ENCODE assay signal across 27 mouse cellular contexts in genomic region chr11:43865298-43866165, GRCm38 (mm10). TPM values are rescaled to one million over a fixed set of nuclear protein-coding genes. Genes with fewer than 3 reads are reported as not detected.
A peak's percentile ranks its signal among the peaks of the same experiment; 100 is the strongest.
DNase-seq lines count a peak whose midpoint lies in the region; ATAC-seq lines count a peak whose summit lies in the region.
"Had no signal": no experiment of that assay in that cellular context is flagged by ENCODE, and none has a peak within 500 bp of the region (broad histone marks: within the 10 kb centered on the region; RNA-seq: fewer than 3 reads in every experiment).

No protein-coding gene starts in this region.

- ATAC-seq in forebrain, embryonic 13.5 days, result no peak
- peak; percentile 75 for ATAC-seq in heart, embryonic 14.5 days (ENCODE audit: insufficient number of reproducible peaks, insufficient read depth, low FRiP score, low read depth)
- ATAC-seq in megakaryocyte progenitor cell, adult 5-6 weeks (replicated peaks; ENCODE audit: poor library complexity), result no peak
- ATAC-seq: forebrain, postnatal 0 days; hindbrain, embryonic 16.5 days; intestine, postnatal 0 days; liver, embryonic 12.5 days had no signal

- H3K27me3 ChIP-seq in forebrain, embryonic 10.5 days (ENCODE audit: poor library complexity, severe bottlenecking), result no peaks in the 10 kb centered on the region
- H3K27me3 ChIP-seq in forebrain, embryonic 13.5 days, result no peaks in the 10 kb centered on the region
- H3K27me3 ChIP-seq in heart, embryonic 14.5 days (ENCODE audit: control insufficient read depth, insufficient read depth, low read length), result no peaks in the 10 kb centered on the region
- H3K27me3 ChIP-seq: limb, embryonic 13.5 days; liver, embryonic 12.5 days; neural tube, embryonic 12.5 days had no signal

- no peak overlapping the region for H3K4me3 ChIP-seq in forebrain, embryonic 10.5 days
- H3K4me3 ChIP-seq in forebrain, embryonic 13.5 days, result no peak overlapping the region
- H3K4me3 ChIP-seq in heart, embryonic 14.5 days (ENCODE audit: control insufficient read depth in 1 of 2, insufficient read depth in 1 of 2, low read depth in 1 of 2, low read length in 2 of 2), result no peak overlapping the region
- H3K4me3 ChIP-seq: embryonic facial prominence, embryonic 10.5 days; limb, embryonic 13.5 days; liver, embryonic 12.5 days; neural tube, embryonic 12.5 days had no signal

- no peaks in the 10 kb centered on the region for H3K36me3 ChIP-seq in forebrain, embryonic 10.5 days (replicated peaks)
- no peaks in the 10 kb centered on the region for H3K36me3 ChIP-seq in forebrain, embryonic 13.5 days (ENCODE audit: poor library complexity, severe bottlenecking)
- no peaks in the 10 kb centered on the region for H3K36me3 ChIP-seq in heart, embryonic 14.5 days (ENCODE audit: control insufficient read depth, insufficient read depth, low read length)
- H3K36me3 ChIP-seq: embryonic facial prominence, embryonic 10.5 days; limb, embryonic 13.5 days; liver, embryonic 12.5 days; neural tube, embryonic 12.5 days had no signal

- no peaks in the 10 kb centered on the region for H3K9me3 ChIP-seq in forebrain, embryonic 10.5 days
- H3K9me3 ChIP-seq in forebrain, embryonic 13.5 days (replicated peaks), result no peaks in the 10 kb centered on the region
- no peaks in the 10 kb centered on the region for H3K9me3 ChIP-seq in heart, embryonic 14.5 days (ENCODE audit: control insufficient read depth, low read length)
- H3K9me3 ChIP-seq: embryonic facial prominence, embryonic 10.5 days; limb, embryonic 13.5 days; liver, embryonic 12.5 days; neural tube, embryonic 12.5 days had no signal

- H3K9ac ChIP-seq in forebrain, embryonic 13.5 days, result no peak overlapping the region
- H3K9ac ChIP-seq in heart, embryonic 14.5 days (ENCODE audit: low read length), result no peak overlapping the region
- H3K9ac ChIP-seq: forebrain, postnatal 0 days; limb, embryonic 13.5 days; liver, embryonic 12.5 days; neural tube, embryonic 12.5 days had no signal

- WGBS in forebrain, embryonic 10.5 days, result 91% methylated on average over 6 of the region's 6 CpGs
- 78% methylated on average over 6 of the region's 6 CpGs for WGBS in forebrain, embryonic 13.5 days
- 34% methylated on average over 6 of the region's 6 CpGs for WGBS in heart, embryonic 14.5 days

- no peak overlapping the region for H3K27ac ChIP-seq in forebrain, embryonic 10.5 days
- no peak overlapping the region for H3K27ac ChIP-seq in forebrain, embryonic 13.5 days
- H3K27ac ChIP-seq in heart, embryonic 14.5 days (replicated peaks in 1 of 2; ENCODE audit: control insufficient read depth in 1 of 2, insufficient read depth in 1 of 2, low read depth in 2 of 2, low read length in 2 of 2), result peak overlapping the region; percentile 85 to 89
- H3K27ac ChIP-seq: embryonic facial prominence, embryonic 10.5 days; limb, embryonic 13.5 days; liver, embryonic 12.5 days; neural tube, embryonic 12.5 days had no signal

- H3K4me1 ChIP-seq in forebrain, embryonic 10.5 days, result peaks cover 3% of the 10 kb centered on the region; the same call in 1 of the 2 replicates
- H3K4me1 ChIP-seq in forebrain, embryonic 13.5 days, result no peaks in the 10 kb centered on the region
- peaks cover 14 to 23% of the 10 kb centered on the region in 2 experiments for H3K4me1 ChIP-seq in heart, embryonic 14.5 days (ENCODE audit: control insufficient read depth in 2 of 2, insufficient read depth in 2 of 2, low read length in 2 of 2)
- H3K4me1 ChIP-seq: embryonic facial prominence, embryonic 10.5 days; limb, embryonic 13.5 days; liver, embryonic 12.5 days; neural tube, embryonic 12.5 days had no signal

- H3K4me2 ChIP-seq in forebrain, embryonic 13.5 days, result no peak overlapping the region
- 0 out of 2 replicates have a peak overlapping the region, but pooled peaks have one; percentile 21 for H3K4me2 ChIP-seq in heart, embryonic 14.5 days (ENCODE audit: low read length)
- H3K4me2 ChIP-seq: limb, embryonic 13.5 days; liver, embryonic 12.5 days; neural tube, embryonic 12.5 days had no signal

- peak; percentile 8 for DNase-seq in forebrain, embryonic 10.5 days (ENCODE audit: extremely low spot score, low spot score)
- DNase-seq in heart, adult 8-10 months (ENCODE audit: low spot score), result peak; percentile 33
- peak; percentile 22 for DNase-seq in telencephalon, adult 2 months (ENCODE audit: low read depth, low spot score)
- DNase-seq in thymus, postnatal 25 days, result no peak
- DNase-seq: adrenal gland, postnatal 25 days; cerebellum, adult 9-11 months; forebrain, postnatal 0 days; gastrocnemius, postnatal 36 days; kidney, postnatal 4 days; layer of hippocampus, adult 9-11 months; lung, adult 2 months; lung, postnatal 14 days; midbrain, embryonic 14.5 days; right cerebral cortex, postnatal 25 days; thymus, postnatal 14 days had no signal

RNA-seq across cellular contexts. Expression of gene Adra1b, which starts 35.5 kb away (rescaled TPM):
- polyA plus RNA-seq in forebrain, embryonic 10.5 days (2016; fragmentation: Nextera tagmentation; extraction: Ambion mirVana), result 0.12 and 0.15 TPM in 2 replicates
- 0.28 and 0.38 TPM in 2 replicates for polyA plus RNA-seq in forebrain, embryonic 13.5 days (2015; fragmentation: Nextera tagmentation; extraction: Ambion mirVana)
- total RNA-seq in heart, adult 8-10 months (2022), result 10 to 100 TPM; 37.6 to 48.8 (median 44.3) TPM
- 3.4 and 4.0 TPM in 2 replicates for polyA plus RNA-seq in heart, embryonic 14.5 days (2014; fragmentation: Nextera tagmentation; extraction: Ambion mirVana)
- not detected in 2 replicates for total RNA-seq in megakaryocyte progenitor cell, adult 5-6 weeks (2015)
- total RNA-seq in megakaryocyte progenitor cell, adult 5-6 weeks (2017), result not detected in 2 replicates
- total RNA-seq: common myeloid progenitor, adult 5-6 weeks; hematopoietic stem cell, adult 5-6 weeks; megakaryocyte, adult 5-6 weeks had no signal

Comparison
In these comparisons a context has a peak if more than half of its experiments do, and no peak if none do; other contexts are left out.
1. H3K27ac ChIP-seq: peak in heart, embryonic 14.5 days (2 of 2); none in forebrain, embryonic 10.5 days (single experiment) and forebrain, embryonic 13.5 days (single experiment).